Mouse (Mus musculus) forebrain, embryonic 11.5 days (tissue): Measurements from ENCODE around the gene Drc3. TPM values are rescaled to one million over a fixed set of nuclear protein-coding genes. Genes with fewer than 3 reads are reported as not detected.

ENCODE experiments used
- ATAC-seq: fragments of 200-750 bp; cut with Nextera tagmentation; replicated peaks from 2 replicates; pipeline ENCODE4 v1.8.0; 2017; ENCODE audit warnings: moderate TSS enrichment; ENCODE audit not compliant: low FRiP score
- DNase-seq: peaks from one replicate; pipeline ENCODE4 v3.0.0-alpha.2; 2017; ENCODE audit warnings: low spot score
- H3K27ac ChIP-seq: fragments of 300-500 bp; sonication (generic); 2 replicates; pipeline ENCODE4 v1.5.1; 2014; ENCODE audit warnings: low read depth, low read length
- H3K27me3 ChIP-seq: fragments of 300-500 bp; sonication (generic); 2 replicates; pipeline ENCODE4 v1.6.1; 2014; ENCODE audit warnings: mild to moderate bottlenecking, low read length, mixed read lengths; ENCODE audit not compliant: control insufficient read depth, insufficient read depth
- H3K36me3 ChIP-seq: fragments of 300-500 bp; sonication (generic); 2 replicates; pipeline ENCODE4 v1.6.1; 2014; ENCODE audit warnings: mild to moderate bottlenecking, low read length, moderate library complexity, mixed read lengths; ENCODE audit not compliant: control insufficient read depth, insufficient read depth
- H3K4me1 ChIP-seq: fragments of 300-500 bp; sonication (generic); replicated peaks from 2 replicates; pipeline ENCODE4 v1.6.1; 2014; ENCODE audit warnings: low read length, mixed read lengths; ENCODE audit not compliant: control insufficient read depth, insufficient read depth
- H3K4me2 ChIP-seq: fragments of 300-500 bp; sonication (generic); 2 replicates; pipeline ENCODE4 v1.6.1; 2014; ENCODE audit warnings: low read depth, mild to moderate bottlenecking, low read length, moderate library complexity, mixed read lengths; ENCODE audit not compliant: severe bottlenecking
- H3K4me3 ChIP-seq: fragments of 300-500 bp; sonication (generic); 2 replicates; pipeline ENCODE4 v1.5.1; 2014; ENCODE audit warnings: low read depth, low read length
- H3K9ac ChIP-seq: fragments of 300-500 bp; sonication (generic); 2 replicates; pipeline ENCODE4 v1.6.1; 2014; ENCODE audit warnings: low read length
- H3K9me3 ChIP-seq: fragments of 300-500 bp; sonication (generic); 2 replicates; pipeline ENCODE4 v1.6.1; 2016; ENCODE audit warnings: low read length, mixed read lengths; ENCODE audit not compliant: control insufficient read depth
- WGBS: fragments of 180-500 bp; shearing (Covaris S2); extraction: QIAGEN DNeasy Blood & Tissue Kit; methylation state at CpG from one replicate; pipeline ENCODE4 v1.1.7; 2014; 5-methylcytosine and 5-hydroxymethylcytosine counted together
- polyA plus RNA-seq: library from polyadenylated mRNA; unstranded; fragments of >200 nt; fragmentation: Nextera tagmentation; extraction: Ambion mirVana; gene quantifications from 2 replicates; pipeline ENCODE4 v1.2.1, GENCODE M21; 2014

The Drc3 gene
- polyA plus RNA-seq, 1 experiment from 2014 or later, result 1.6 TPM

DNA sequence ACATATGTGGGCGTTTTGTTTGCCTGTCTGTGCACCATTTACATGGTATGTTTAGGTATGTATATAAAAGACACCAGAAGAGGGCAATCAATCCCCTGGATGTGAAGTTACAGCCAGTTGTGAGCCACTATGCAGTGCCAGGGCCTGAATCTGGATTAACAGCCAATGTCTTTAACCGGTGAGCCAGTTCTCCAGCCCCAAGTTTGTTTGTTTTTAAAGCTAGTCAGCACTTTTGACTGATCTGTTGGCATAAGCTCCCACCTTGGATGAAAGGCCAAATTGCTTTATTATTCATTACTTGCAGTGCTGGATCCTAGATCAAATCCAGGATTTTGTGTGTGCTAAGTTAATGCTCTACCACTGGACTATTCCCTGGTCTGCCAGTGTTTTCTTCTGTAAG is 1.7 kb upstream of the Drc3 start:
- Histone ChIP-seq H3K9me3 (no peaks in the 10 kb centered on the region), H3K27ac (no peak overlapping the region), H3K4me1 (no peaks in the 10 kb centered on the region; the same call in 1 of the 2 replicates), H3K4me3 (no peak overlapping the region; the same call in 1 of the 2 replicates), H3K9ac (no peak overlapping the region), H3K27me3 (no peaks in the 10 kb centered on the region), H3K36me3 (no peaks in the 10 kb centered on the region), H3K4me2 (no peak overlapping the region)
- WGBS, result 71% methylated on average over 2 of the region's 2 CpGs
- DNase-seq (no peak), ATAC-seq (no peak)

DNA sequence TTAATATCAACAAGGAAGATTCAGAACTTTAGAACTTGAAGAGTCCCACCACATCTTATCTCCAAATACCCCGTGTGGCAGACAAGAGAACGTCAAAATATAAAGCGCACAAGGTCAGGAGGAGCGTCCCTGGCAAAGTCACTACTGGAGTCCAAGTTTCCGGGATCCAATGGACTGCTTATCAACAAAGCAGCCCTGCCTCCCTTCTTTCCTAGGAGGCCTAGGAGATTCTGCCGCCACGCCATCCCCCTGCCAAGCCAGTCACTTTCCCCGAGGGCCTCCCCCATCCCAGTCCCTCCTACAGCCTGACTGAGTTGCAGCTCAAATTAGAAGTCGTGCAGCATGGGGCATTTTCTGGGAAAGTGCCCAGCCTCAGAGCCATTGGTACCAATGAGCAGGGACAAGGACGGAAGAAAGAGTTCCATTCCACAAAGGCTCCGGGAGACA is 1.2 kb upstream of the Drc3 start:
- H3K27ac ChIP-seq, result no peak overlapping the region
- H3K36me3 ChIP-seq, result no peaks in the 10 kb centered on the region
- H3K27me3 ChIP-seq, result no peaks in the 10 kb centered on the region

DNA sequence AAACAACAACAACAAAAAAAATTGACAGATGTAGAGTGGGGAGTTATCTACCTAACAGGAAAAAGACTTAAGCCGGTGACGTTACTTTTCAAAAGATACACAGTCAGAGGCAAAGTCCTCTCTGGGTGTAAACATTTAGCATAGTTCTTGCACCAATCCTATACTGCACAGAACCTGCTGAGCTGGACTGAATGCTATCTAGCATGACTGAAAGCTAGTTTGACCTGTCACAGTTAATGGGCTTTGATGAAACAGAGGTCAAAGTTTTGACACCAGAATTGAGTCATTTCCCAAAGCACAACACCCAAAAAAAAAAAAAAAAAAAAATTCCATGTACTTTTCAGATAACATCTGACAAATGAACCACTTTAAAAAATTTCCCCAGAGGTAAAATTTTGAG is 2.8 kb downstream of the Drc3 start:
- Histone ChIP-seq H3K4me2 (no peak overlapping the region), H3K36me3 (no peaks in the 10 kb centered on the region), H3K4me3 (no peak overlapping the region), H3K9ac (no peak overlapping the region), H3K4me1 (no peaks in the 10 kb centered on the region; the same call in 1 of the 2 replicates), H3K27me3 (no peaks in the 10 kb centered on the region), H3K9me3 (no peaks in the 10 kb centered on the region), H3K27ac (no peak overlapping the region)
- ATAC-seq, result no peak
- DNase-seq, result no peak
- 96% methylated on average over 2 of the region's 2 CpGs for WGBS

More for the DNA sequence above, 1.2 kb upstream of the Drc3 start:
- peak overlapping the region; percentile 61 for H3K9ac ChIP-seq
- DNase-seq (no peak), ATAC-seq (no peak)
- peak overlapping the region; percentile 86 for H3K4me2 ChIP-seq
- H3K9me3 ChIP-seq, result no peaks in the 10 kb centered on the region
- peak overlapping the region; percentile 60 for H3K4me3 ChIP-seq
- H3K4me1 ChIP-seq, result no peaks in the 10 kb centered on the region; the same call in 1 of the 2 replicates
- 28% methylated on average over 11 of the region's 11 CpGs for WGBS

DNA sequence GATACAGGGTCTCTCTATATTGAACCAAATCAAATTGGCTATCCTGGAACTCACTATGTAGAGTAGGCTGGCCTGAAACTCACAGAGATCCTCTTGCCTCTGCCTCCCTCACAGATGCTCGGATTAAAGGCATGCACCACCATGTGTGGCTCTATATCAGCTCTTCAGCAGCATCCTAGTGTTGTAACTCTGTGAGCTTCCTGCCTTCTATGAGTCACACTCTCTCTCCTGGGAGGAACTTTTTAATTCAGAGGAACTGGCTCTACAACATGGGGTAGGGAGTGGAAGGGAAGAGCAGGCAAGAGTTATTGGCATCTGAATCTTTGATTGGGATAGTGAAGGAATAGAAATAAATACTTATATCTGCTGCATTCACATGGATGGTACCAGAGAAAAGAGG is 4.0 kb downstream of the Drc3 start:
- no peak overlapping the region for H3K4me2 ChIP-seq
- no peak overlapping the region for H3K4me3 ChIP-seq
- no peaks in the 10 kb centered on the region for H3K4me1 ChIP-seq
- no peak overlapping the region for H3K27ac ChIP-seq
- no peak overlapping the region for H3K9ac ChIP-seq
- ATAC-seq (no peak), DNase-seq (no peak)
- no peaks in the 10 kb centered on the region for H3K36me3 ChIP-seq
- no peaks in the 10 kb centered on the region for H3K27me3 ChIP-seq
- WGBS, result 56% methylated on average over 1 of the region's 1 CpGs
- H3K9me3 ChIP-seq, result no peaks in the 10 kb centered on the region

DNA sequence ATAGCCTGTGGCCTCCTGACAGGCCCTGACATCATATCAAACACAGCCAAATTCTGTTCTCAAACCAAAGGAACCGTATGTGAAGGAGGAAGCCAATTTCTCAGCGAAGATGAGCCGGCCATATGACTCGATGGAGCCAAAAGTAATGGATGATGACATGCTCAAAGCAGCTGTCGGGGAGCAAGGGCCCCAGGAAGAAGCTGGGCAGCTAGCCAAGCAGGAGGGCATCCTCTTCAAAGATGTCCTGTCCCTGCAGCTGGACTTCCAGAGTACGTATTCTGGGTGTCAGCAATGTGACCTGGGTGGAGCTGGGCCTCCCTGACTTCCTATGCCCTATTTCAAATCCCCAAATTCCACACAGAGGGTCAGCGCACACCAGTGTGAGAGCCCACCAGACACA is 5.4 kb downstream of the Drc3 start:
- Histone ChIP-seq H3K4me1 (no peaks in the 10 kb centered on the region), H3K27ac (no peak overlapping the region), H3K36me3 (no peaks in the 10 kb centered on the region), H3K4me2 (no peak overlapping the region), H3K4me3 (no peak overlapping the region), H3K27me3 (no peaks in the 10 kb centered on the region), H3K9me3 (no peaks in the 10 kb centered on the region), H3K9ac (no peak overlapping the region)
- ATAC-seq (no peak), DNase-seq (no peak)
- 94% methylated on average over 7 of the region's 7 CpGs for WGBS

DNA sequence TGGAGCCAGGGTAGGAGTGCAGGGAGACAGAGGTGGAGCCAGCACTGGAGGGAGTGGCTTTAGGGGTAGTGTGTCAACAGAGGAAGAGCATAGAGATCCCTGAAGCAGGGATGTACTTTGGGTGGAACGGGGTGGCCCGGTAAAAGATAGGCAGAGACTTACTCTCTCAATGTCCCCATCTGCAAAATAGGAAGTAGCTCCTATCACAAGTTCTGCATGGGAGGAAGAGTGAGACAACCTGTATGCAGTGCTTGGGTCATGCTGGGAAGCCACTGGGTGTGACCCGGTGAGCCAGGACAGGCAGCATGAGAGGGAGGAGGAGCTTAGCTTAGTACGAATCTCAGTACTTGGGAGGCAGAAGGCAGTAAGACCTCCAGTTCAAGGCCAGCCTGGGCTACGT is 6.0 kb downstream of the Drc3 start:
- no peaks in the 10 kb centered on the region for H3K4me1 ChIP-seq
- H3K9me3 ChIP-seq, result no peaks in the 10 kb centered on the region
- no peaks in the 10 kb centered on the region for H3K27me3 ChIP-seq
- no peak overlapping the region for H3K4me3 ChIP-seq
- H3K36me3 ChIP-seq, result no peaks in the 10 kb centered on the region
- H3K9ac ChIP-seq, result no peak overlapping the region
- DNase-seq, result no peak
- H3K4me2 ChIP-seq, result no peak overlapping the region
- no peak overlapping the region for H3K27ac ChIP-seq
- ATAC-seq, result no peak
- 69% methylated on average over 5 of the region's 5 CpGs for WGBS

DNA sequence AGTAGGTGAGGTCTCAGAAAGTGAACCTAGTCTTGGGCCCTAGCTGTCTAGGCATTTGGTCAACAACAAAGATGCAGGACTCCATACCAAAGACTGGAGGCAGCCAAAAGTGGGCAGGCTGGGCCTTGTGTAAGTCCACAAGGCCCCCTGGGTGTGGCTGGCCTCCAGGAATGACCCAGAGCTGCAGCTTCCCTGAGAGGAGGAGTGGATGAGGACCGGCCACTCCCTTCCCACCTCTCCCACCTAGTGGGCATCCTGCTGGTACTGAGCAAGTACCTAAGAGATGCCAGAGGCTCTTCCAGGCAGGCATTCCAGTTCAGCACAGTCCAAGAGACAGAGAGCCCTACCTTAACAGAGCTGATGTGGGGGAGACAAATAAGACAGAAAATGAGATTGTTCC is 6.8 kb downstream of the Drc3 start:
- Histone ChIP-seq H3K27me3 (no peaks in the 10 kb centered on the region), H3K36me3 (no peaks in the 10 kb centered on the region), H3K9me3 (no peaks in the 10 kb centered on the region), H3K4me3 (no peak overlapping the region), H3K4me2 (no peak overlapping the region), H3K9ac (no peak overlapping the region), H3K27ac (no peak overlapping the region), H3K4me1 (no peaks in the 10 kb centered on the region)
- 72% methylated on average over 1 of the region's 1 CpGs for WGBS
- no peak for ATAC-seq
- DNase-seq, result no peak

DNA sequence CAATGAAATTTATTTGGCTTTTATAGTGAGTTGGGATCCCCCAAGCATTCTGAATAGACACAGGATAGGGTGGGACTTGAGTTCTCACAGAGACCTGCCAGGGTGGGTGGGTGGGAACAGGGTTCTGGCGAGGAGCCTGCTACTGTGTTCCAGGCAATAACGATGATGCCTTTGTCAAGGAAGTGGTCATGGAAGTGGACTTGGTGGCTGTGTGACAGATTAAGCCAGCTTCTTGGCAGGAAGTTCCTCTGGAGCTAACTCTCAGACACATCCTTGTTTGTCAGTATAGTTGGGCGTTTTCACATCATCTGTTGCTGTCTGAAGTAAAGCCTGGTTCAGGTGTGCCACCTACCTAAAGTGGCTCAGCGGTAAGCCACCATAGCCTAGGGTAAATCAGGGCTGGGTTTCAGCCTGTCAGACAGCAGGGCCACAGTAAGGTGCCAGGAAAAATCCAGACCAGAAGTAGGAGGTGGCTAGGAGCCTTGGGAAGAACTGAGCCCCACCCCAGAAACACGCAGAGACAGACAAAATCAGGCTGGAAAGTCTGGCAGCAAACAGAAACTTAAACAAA is 7.6 kb downstream of the Drc3 start:
- Histone ChIP-seq H3K36me3 (no peaks in the 10 kb centered on the region), H3K27me3 (no peaks in the 10 kb centered on the region)
- 80% methylated on average over 5 of the region's 5 CpGs for WGBS

DNA sequence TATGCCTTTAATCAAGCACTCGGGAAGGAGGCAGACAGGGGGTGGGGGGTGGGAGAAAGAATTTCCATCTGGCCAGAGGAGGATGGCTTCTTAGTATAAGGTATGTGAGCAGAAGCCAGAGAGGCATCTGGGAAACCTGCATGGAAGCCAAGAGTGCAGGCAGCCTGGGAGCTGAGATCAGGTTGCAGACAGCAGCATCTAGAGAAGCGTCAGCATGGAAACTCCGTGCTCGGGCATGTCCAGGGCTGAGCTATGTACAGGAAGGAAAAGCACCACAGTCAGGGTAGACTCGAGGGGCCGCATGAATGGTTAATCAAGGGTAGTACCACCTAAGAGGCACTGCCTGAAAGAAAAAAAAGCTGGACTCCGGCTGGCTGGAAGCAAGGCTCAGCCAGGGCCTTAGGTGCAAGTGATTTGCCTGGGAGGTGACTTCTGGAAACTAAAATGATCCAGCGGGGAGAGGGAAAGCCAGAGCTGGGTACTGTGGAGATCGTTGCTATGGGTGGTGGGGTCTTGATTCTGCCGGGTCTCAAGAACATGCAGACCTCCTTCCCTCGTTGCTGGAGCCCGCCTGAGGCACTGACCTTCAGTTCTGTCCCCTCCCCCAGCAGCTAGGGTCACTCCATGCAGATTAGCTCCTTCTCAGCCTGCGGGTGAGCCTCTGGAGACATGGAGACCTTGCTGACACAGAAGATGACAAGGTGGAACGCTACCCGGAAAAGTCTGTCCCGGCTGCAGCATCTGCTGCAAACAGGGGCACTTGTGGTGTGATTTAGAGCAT is 13.3 kb downstream of the Drc3 start:
- H3K4me3 ChIP-seq, result no peak overlapping the region
- WGBS, result 44% methylated on average over 16 of the region's 16 CpGs
- H3K9ac ChIP-seq, result no peak overlapping the region
- H3K27me3 ChIP-seq, result no peaks in the 10 kb centered on the region
- H3K36me3 ChIP-seq, result no peaks in the 10 kb centered on the region
- no peak for DNase-seq
- H3K4me2 ChIP-seq, result no peak overlapping the region
- H3K9me3 ChIP-seq, result no peaks in the 10 kb centered on the region
- H3K4me1 ChIP-seq, result no peaks in the 10 kb centered on the region
- H3K27ac ChIP-seq, result no peak overlapping the region
- no peak for ATAC-seq

More for the DNA sequence above, 7.6 kb downstream of the Drc3 start:
- ATAC-seq (no peak), DNase-seq (no peak)
- Histone ChIP-seq H3K9me3 (no peaks in the 10 kb centered on the region), H3K27ac (no peak overlapping the region), H3K4me3 (no peak overlapping the region), H3K4me1 (no peaks in the 10 kb centered on the region), H3K4me2 (no peak overlapping the region), H3K9ac (no peak overlapping the region)
